Mouse (Mus musculus) megakaryocyte, embryonic 14.5 days (primary cell): ENCODE measurements around the gene Ccdc61.

Source experiments
- FLI1 ChIP-seq: IDR thresholded peaks from 2 replicates; pipeline ENCODE4 v1.6.1; 2012; ENCODE audit warnings: low read length, inconsistent platforms, mixed read lengths
- GATA1 ChIP-seq: IDR thresholded peaks from 3 replicates; pipeline ENCODE4 v1.6.1; 2012; ENCODE audit warnings: mixed read lengths, low read length, inconsistent platforms, borderline replicate concordance

DNA sequence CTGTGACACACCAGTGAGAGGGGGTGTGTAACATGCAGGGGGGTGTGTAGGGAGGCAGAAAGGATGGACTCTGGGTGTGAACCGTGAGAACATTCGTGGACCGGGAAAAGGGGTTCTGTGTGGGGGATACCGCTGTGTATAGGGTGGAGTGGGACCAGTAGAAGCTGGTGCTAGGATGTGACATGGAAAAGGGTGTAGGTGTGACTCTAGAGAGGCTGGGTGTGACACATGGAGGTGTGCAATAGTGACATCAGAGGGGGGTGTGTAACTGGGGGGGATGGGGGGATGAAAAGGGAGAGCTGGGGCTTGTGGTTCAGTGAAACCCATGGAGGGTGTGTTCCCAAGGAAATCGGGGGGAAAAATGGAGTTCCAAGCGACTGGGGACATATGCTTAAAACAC, 16.7 kb upstream of the Ccdc61 start:
- TF ChIP-seq GATA1 (no peak), FLI1 (no peak)
